Mouse (Mus musculus): ENCODE results near the gene Gm49345.
"Not testable (repeated sequence)": the region's sequence is repeated elsewhere in the genome, so short reads cannot be mapped to it uniquely, and the experiment has no call there.

The Gm49345 gene

GRCm38 (mm10) chr13:67637294-67638007 lies at the start of gene Gm49345, which contains the start of gene Zfp729a:
TSS of gene Gm49345 (minus strand) at chr13:67637769.
TSS of gene Zfp729a (minus strand) at chr13:67637791.
- no peaks in the 10 kb centered on the region for H3K27me3 ChIP-seq (ENCODE audit: control insufficient read depth, insufficient read depth, low read length, poor library complexity, severe bottlenecking)
- H3K36me3 ChIP-seq (ENCODE audit: control insufficient read depth, insufficient read depth, low read length, poor library complexity, severe bottlenecking), result no peaks in the 10 kb centered on the region
- peak; percentile 94 for DNase-seq (ENCODE audit: low read depth, low spot score)

GRCm38 (mm10) chr13:67686971-67687370 lies 49.4 kb upstream of the Gm49345 start, which contains the start of gene Zfp738:
TSS of gene Zfp738 (minus strand) at chr13:67687071.
- Histone ChIP-seq H3K27me3 (ENCODE audit: control insufficient read depth, insufficient read depth, low read length, poor library complexity, severe bottlenecking) (no peaks in the 10 kb centered on the region), H3K36me3 (ENCODE audit: control insufficient read depth, insufficient read depth, low read length, poor library complexity, severe bottlenecking) (no peaks in the 10 kb centered on the region)
- no peak for DNase-seq (ENCODE audit: low read depth, low spot score)

GRCm38 (mm10) chr13:67683841-67684240 lies 46.3 kb upstream of the Gm49345 start:
- H3K27me3 ChIP-seq (ENCODE audit: control insufficient read depth, insufficient read depth, low read length, poor library complexity, severe bottlenecking); H3K36me3 ChIP-seq (ENCODE audit: control insufficient read depth, insufficient read depth, low read length, poor library complexity, severe bottlenecking); DNase-seq (ENCODE audit: low read depth, low spot score): not testable (repeated sequence)

GRCm38 (mm10) chr13:67682959-67683735 lies 45.6 kb upstream of the Gm49345 start:
- H3K27me3 ChIP-seq (ENCODE audit: control insufficient read depth, insufficient read depth, low read length, poor library complexity, severe bottlenecking); H3K36me3 ChIP-seq (ENCODE audit: control insufficient read depth, insufficient read depth, low read length, poor library complexity, severe bottlenecking): not testable (repeated sequence)

GRCm38 (mm10) chr13:67674902-67675301 lies 37.3 kb upstream of the Gm49345 start:
- peaks cover 3% of the 10 kb centered on the region; the same call in 1 of the 2 replicates for H3K36me3 ChIP-seq (ENCODE audit: control insufficient read depth, insufficient read depth, low read length, poor library complexity, severe bottlenecking)
- DNase-seq (ENCODE audit: low read depth, low spot score), result no peak
- no peaks in the 10 kb centered on the region for H3K27me3 ChIP-seq (ENCODE audit: control insufficient read depth, insufficient read depth, low read length, poor library complexity, severe bottlenecking)

More at GRCm38 (mm10) chr13:67682959-67683735, 45.6 kb upstream of the Gm49345 start:
- DNase-seq (ENCODE audit: low read depth, low spot score), result peak; percentile 88

- DNase-seq (ENCODE audit: low read depth, low spot score), result no peak
- Histone ChIP-seq H3K27me3 (ENCODE audit: control insufficient read depth, insufficient read depth, low read length, poor library complexity, severe bottlenecking) (no peaks in the 10 kb centered on the region), H3K36me3 (ENCODE audit: control insufficient read depth, insufficient read depth, low read length, poor library complexity, severe bottlenecking) (no peaks in the 10 kb centered on the region)
Measured at GRCm38 (mm10) chr13:67652496-67652895, 14.9 kb upstream of the Gm49345 start.

GRCm38 (mm10) chr13:67610108-67610507 lies 27.5 kb downstream of the Gm49345 start:
- Histone ChIP-seq H3K36me3 (ENCODE audit: control insufficient read depth, insufficient read depth, low read length, poor library complexity, severe bottlenecking) (no peaks in the 10 kb centered on the region), H3K27me3 (ENCODE audit: control insufficient read depth, insufficient read depth, low read length, poor library complexity, severe bottlenecking) (no peaks in the 10 kb centered on the region)
- DNase-seq (ENCODE audit: low read depth, low spot score), result peak; percentile 10

- no peaks in the 10 kb centered on the region for H3K27me3 ChIP-seq (ENCODE audit: control insufficient read depth, insufficient read depth, low read length, poor library complexity, severe bottlenecking)
- H3K36me3 ChIP-seq (ENCODE audit: control insufficient read depth, insufficient read depth, low read length, poor library complexity, severe bottlenecking), result no peaks in the 10 kb centered on the region
- DNase-seq (ENCODE audit: low read depth, low spot score), result peak; percentile 95
Measured at GRCm38 (mm10) chr13:67609066-67609876, 28.3 kb downstream of the Gm49345 start, which contains the start of gene Zfp729b. TSS of gene Zfp729b (minus strand) at chr13:67609707.

GRCm38 (mm10) chr13:67572591-67573189 lies 64.9 kb downstream of the Gm49345 start:
- no peaks in the 10 kb centered on the region for H3K36me3 ChIP-seq (ENCODE audit: control insufficient read depth, insufficient read depth, low read length, poor library complexity, severe bottlenecking)
- no peaks in the 10 kb centered on the region for H3K27me3 ChIP-seq (ENCODE audit: control insufficient read depth, insufficient read depth, low read length, poor library complexity, severe bottlenecking)
- no peak for DNase-seq (ENCODE audit: low read depth, low spot score)

GRCm38 (mm10) chr13:67553730-67554129 lies 83.8 kb downstream of the Gm49345 start, which contains the start of gene Zfp748:
TSS of gene Zfp748 (minus strand) at chr13:67553830.
- Histone ChIP-seq H3K36me3 (ENCODE audit: control insufficient read depth, insufficient read depth, low read length, poor library complexity, severe bottlenecking) (no peaks in the 10 kb centered on the region), H3K27me3 (ENCODE audit: control insufficient read depth, insufficient read depth, low read length, poor library complexity, severe bottlenecking) (no peaks in the 10 kb centered on the region)
- DNase-seq (ENCODE audit: low read depth, low spot score), result no peak

- DNase-seq (ENCODE audit: low read depth, low spot score), result peak; percentile 90
- Histone ChIP-seq H3K27me3 (ENCODE audit: control insufficient read depth, insufficient read depth, low read length, poor library complexity, severe bottlenecking) (no peaks in the 10 kb centered on the region), H3K36me3 (ENCODE audit: control insufficient read depth, insufficient read depth, low read length, poor library complexity, severe bottlenecking) (no peaks in the 10 kb centered on the region)
Measured at GRCm38 (mm10) chr13:67552505-67553346, 84.8 kb downstream of the Gm49345 start.

- DNase-seq (ENCODE audit: low read depth, low spot score), result no peak
- Histone ChIP-seq H3K27me3 (ENCODE audit: control insufficient read depth, insufficient read depth, low read length, poor library complexity, severe bottlenecking) (no peaks in the 10 kb centered on the region), H3K36me3 (ENCODE audit: control insufficient read depth, insufficient read depth, low read length, poor library complexity, severe bottlenecking) (peaks cover 16% of the 10 kb centered on the region)
Measured at GRCm38 (mm10) chr13:67545941-67546340, 91.6 kb downstream of the Gm49345 start.

Measured in splenic B cell, adult 2 months (primary cell).